Mouse (Mus musculus): Measurements from ENCODE around the gene Cnn2. TPM values are rescaled to one million over a fixed set of nuclear protein-coding genes. Genes with fewer than 3 reads are reported as not detected.
A peak's percentile ranks its signal among the peaks of the same experiment; 100 is the strongest.
"Not testable (repeated sequence)": the region's sequence is repeated elsewhere in the genome, so short reads cannot be mapped to it uniquely, and the experiment has no call there.

The Cnn2 gene
- polyA plus RNA-seq, 1 experiment from 2014 or later = 221 TPM

DNA sequence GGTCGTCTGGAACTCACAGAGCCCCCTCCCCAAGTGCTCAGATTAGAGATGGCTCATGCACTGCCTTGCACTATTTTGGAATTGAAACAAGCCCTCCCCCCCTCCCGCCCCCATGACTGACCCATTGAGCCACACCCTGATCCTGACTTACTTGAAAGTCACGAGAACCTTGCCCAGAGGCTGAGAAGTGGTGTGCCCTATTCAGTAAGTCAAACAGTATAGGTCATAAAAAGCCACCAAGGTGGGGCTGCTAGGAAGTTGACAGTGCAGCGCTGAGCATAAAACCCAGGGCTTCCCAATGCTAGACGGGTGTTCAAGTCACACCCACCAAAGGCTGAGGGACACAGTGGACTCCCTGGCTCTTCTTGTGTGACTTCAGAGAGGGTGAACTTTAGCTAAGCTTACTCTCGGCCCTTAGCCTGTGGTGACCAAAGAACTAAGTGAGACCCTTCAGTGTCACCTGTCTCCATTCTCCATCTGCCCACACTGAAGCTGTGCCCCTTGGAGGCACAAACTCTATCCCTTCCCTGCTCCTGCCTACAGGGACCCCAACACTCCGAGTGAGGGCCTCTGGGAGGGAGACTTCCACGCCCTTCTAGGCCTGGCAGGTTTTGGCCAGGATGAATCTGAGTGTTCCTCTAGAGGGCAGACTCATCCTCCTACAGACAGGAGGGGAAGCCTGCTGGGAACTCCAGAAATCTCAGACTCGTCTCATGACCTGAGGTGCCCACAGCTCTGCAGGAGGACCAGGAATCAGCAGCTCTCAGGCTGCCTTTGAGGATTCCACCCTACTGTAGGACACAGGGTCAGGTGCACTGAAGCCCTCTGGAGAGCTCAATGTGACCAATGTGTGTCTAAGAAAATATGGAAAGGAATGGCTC, 45.4 kb downstream of the Cnn2 start:
- H3K4me3 ChIP-seq (replicated peaks; ENCODE audit: low read depth, low read length) = no peak overlapping the region
- no peaks in the 10 kb centered on the region for H3K27me3 ChIP-seq (ENCODE audit: insufficient read depth, low read length)
- DNase-seq (ENCODE audit: low spot score) = peak; percentile 79
- H3K4me1 ChIP-seq (replicated peaks; ENCODE audit: insufficient read depth, low read length) = peaks cover 13% of the 10 kb centered on the region
- H3K9me3 ChIP-seq (replicated peaks; ENCODE audit: low read length) = no peaks in the 10 kb centered on the region
- TF ChIP-seq CTCF (IDR thresholded peaks at IDR 0.05; ENCODE audit: low read depth) = peak; percentile 74
- ATAC-seq (replicated peaks; ENCODE audit: low FRiP score, low read depth) = 0 out of 2 replicates have a peak, but pooled peaks have one; percentile 23
- H3K9ac ChIP-seq (ENCODE audit: low read depth, low read length) = 0 out of 2 replicates have a peak overlapping the region, but pooled peaks have one; percentile 18
- peak overlapping the region; percentile 62 for H3K27ac ChIP-seq
- WGBS = 30% methylated on average over 9 of the region's 9 CpGs
- no peak overlapping the region for H3K4me2 ChIP-seq (ENCODE audit: low read length)
- H3K36me3 ChIP-seq (ENCODE audit: insufficient read depth, low read length) = peaks cover 42% of the 10 kb centered on the region

DNA sequence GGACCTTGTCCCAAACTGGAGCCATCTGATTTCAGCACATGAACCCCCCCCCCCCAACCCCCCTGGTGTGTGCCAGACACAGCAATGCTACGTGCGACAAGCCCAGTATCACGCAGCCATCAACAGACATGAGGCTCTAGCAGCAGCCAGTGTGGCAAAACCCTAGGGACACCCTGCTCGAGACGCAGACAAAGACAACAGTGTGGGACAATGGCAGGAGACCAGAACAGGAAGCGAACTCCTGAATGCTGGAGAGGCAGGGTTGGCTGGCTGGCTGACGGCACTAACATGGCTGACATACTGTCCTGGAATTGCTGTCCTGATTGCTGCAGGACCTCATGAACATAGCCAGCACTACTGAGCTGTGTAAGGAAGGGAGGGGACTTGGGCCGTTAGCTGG, 46.8 kb downstream of the Cnn2 start:
- WGBS = 77% methylated on average over 8 of the region's 8 CpGs
- no peak overlapping the region for H3K4me3 ChIP-seq (replicated peaks; ENCODE audit: low read depth, low read length)
- no peak overlapping the region for H3K4me2 ChIP-seq (ENCODE audit: low read length)
- no peaks in the 10 kb centered on the region for H3K9me3 ChIP-seq (replicated peaks; ENCODE audit: low read length)
- no peak for TF ChIP-seq CTCF (IDR thresholded peaks at IDR 0.05; ENCODE audit: low read depth)
- peaks cover 13% of the 10 kb centered on the region for H3K4me1 ChIP-seq (replicated peaks; ENCODE audit: insufficient read depth, low read length)
- peak overlapping the region; percentile 31; the same call in 1 of the 2 replicates for H3K27ac ChIP-seq
- ATAC-seq (replicated peaks; ENCODE audit: low FRiP score, low read depth) (no peak), DNase-seq (ENCODE audit: low spot score) (no peak)
- H3K27me3 ChIP-seq (ENCODE audit: insufficient read depth, low read length) = no peaks in the 10 kb centered on the region
- H3K9ac ChIP-seq (ENCODE audit: low read depth, low read length) = no peak overlapping the region
- peaks cover 42% of the 10 kb centered on the region for H3K36me3 ChIP-seq (ENCODE audit: insufficient read depth, low read length)

DNA sequence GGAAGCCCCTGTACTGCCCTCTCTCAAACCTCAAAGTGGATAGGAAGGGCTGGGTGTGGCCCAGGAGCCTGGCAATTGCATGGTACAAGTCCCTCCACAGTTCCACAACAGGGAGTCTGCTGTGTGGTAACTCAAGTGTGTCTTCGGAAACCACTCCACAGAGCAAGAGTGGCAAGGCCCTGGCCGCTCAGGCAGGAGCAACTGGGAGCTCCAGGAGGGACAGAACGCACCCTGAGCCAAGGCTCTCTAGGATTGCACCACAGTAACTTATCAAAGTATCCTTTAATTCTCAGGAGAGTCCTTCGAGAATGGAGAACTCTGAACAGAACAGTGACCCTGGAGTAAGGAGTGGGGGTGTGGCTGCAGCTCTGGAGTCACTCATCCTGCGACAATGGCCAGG, 47.3 kb downstream of the Cnn2 start:
- Histone ChIP-seq H3K4me2 (ENCODE audit: low read length) (no peak overlapping the region), H3K9me3 (replicated peaks; ENCODE audit: low read length) (no peaks in the 10 kb centered on the region), H3K9ac (ENCODE audit: low read depth, low read length) (no peak overlapping the region), H3K36me3 (ENCODE audit: insufficient read depth, low read length) (peaks cover 42% of the 10 kb centered on the region), H3K27me3 (ENCODE audit: insufficient read depth, low read length) (no peaks in the 10 kb centered on the region), H3K4me1 (replicated peaks; ENCODE audit: insufficient read depth, low read length) (peaks cover 13% of the 10 kb centered on the region), H3K27ac (peak overlapping the region; percentile 31; the same call in 1 of the 2 replicates), H3K4me3 (replicated peaks; ENCODE audit: low read depth, low read length) (no peak overlapping the region)
- DNase-seq (ENCODE audit: low spot score) = no peak
- no peak for ATAC-seq (replicated peaks; ENCODE audit: low FRiP score, low read depth)
- WGBS = 91% methylated on average over 5 of the region's 5 CpGs
- no peak for TF ChIP-seq CTCF (IDR thresholded peaks at IDR 0.05; ENCODE audit: low read depth)

DNA sequence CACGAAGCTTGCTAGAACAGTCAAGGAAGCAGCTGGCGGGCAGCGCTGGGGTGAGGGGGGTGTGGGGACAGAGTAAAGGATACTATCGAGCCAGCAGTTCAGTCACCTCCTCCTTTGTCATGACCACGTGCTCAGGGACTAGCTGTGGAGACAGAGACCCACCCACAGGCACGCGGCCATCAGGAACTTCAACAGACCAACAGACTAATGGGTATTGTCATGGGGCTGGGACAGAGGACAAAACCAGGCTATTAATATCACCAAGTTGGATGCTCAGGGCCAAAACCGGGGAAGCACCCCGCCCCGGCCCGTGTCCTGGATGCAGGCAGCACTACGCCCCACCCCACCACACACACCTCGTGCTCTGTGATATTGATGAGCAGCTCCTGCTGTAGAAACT, 48.4 kb downstream of the Cnn2 start:
- no peaks in the 10 kb centered on the region for H3K27me3 ChIP-seq (ENCODE audit: insufficient read depth, low read length)
- H3K9ac ChIP-seq (ENCODE audit: low read depth, low read length) = no peak overlapping the region
- H3K27ac ChIP-seq = no peak overlapping the region
- no peaks in the 10 kb centered on the region for H3K9me3 ChIP-seq (replicated peaks; ENCODE audit: low read length)
- no peak for TF ChIP-seq CTCF (IDR thresholded peaks at IDR 0.05; ENCODE audit: low read depth)
- peaks cover 42% of the 10 kb centered on the region for H3K36me3 ChIP-seq (ENCODE audit: insufficient read depth, low read length)
- WGBS = 92% methylated on average over 13 of the region's 13 CpGs
- no peak for DNase-seq (ENCODE audit: low spot score)
- no peak for ATAC-seq (replicated peaks; ENCODE audit: low FRiP score, low read depth)
- peaks cover 13% of the 10 kb centered on the region for H3K4me1 ChIP-seq (replicated peaks; ENCODE audit: insufficient read depth, low read length)
- no peak overlapping the region for H3K4me2 ChIP-seq (ENCODE audit: low read length)
- H3K4me3 ChIP-seq (replicated peaks; ENCODE audit: low read depth, low read length) = no peak overlapping the region

DNA sequence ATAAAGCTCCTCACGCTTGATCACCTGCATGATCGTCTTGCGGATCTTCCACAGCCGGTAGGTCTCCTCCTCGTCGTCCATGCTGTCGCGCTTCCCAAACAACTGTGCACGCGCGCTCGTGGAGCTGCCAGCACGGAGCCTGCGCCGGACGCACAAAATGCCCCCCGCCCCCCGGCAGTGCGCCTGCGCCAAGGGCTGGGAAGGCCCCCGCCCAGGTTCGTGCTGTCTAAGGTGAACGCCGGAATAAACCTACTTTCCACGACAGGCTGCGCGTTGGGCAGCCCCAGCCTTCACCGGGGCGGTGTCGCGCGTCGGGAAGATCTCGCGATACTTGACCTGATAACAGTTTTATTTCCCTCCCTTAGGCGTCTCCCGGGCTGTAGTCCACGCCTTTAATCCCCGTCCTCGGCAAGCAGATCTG, 51.2 kb downstream of the Cnn2 start, which contains the start of gene Polr2e:
TSS of gene Polr2e (minus strand) at position 237 of the 421 bp plus-strand sequence.
- DNase-seq (ENCODE audit: low spot score) (peak; percentile 98), ATAC-seq (replicated peaks; ENCODE audit: low FRiP score, low read depth) (peak; percentile 96)

DNA sequence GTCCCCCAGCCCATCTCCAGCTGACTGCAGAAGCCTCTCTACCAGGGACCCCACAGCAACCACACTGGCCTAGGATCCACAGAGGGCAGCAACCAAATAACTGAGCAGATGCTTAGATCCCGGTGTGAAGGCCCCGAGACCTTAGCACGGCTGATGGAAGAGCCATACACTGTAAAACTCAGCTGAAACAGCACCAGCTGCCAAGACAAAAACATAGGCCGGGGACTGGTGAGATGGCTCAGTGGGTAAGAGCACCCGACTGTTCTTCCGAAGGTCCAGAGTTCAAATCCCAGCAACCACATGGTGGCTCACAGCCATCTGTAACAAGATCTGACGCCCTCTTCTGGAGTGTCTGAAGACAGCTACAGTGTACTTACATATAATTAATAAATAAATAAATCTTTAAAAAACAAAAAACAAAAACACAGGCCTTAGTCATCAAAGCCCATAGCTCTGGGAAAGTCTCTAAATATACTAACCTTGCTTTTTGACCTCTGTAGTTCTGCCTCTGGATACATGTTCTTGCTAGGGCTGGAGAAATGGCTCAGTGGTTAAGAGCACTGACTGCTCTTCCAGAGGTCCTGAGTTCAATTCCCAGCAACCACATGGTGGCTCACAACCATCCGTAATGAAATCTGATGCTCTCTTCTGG, 53.2 kb downstream of the Cnn2 start:
- H3K36me3 ChIP-seq (ENCODE audit: insufficient read depth, low read length) = peaks cover 20% of the 10 kb centered on the region
- 88% methylated on average over 8 of the region's 8 CpGs for WGBS
- H3K4me2 ChIP-seq (ENCODE audit: low read length); ATAC-seq (replicated peaks; ENCODE audit: low FRiP score, low read depth); H3K9ac ChIP-seq (ENCODE audit: low read depth, low read length); H3K4me1 ChIP-seq (replicated peaks; ENCODE audit: insufficient read depth, low read length); H3K27me3 ChIP-seq (ENCODE audit: insufficient read depth, low read length); H3K9me3 ChIP-seq (replicated peaks; ENCODE audit: low read length); H3K27ac ChIP-seq; DNase-seq (ENCODE audit: low spot score); H3K4me3 ChIP-seq (replicated peaks; ENCODE audit: low read depth, low read length): not testable (repeated sequence)

More for the DNA sequence above, 51.2 kb downstream of the Cnn2 start, which contains the start of gene Polr2e:
- H3K4me3 ChIP-seq (replicated peaks; ENCODE audit: low read depth, low read length) = peak within 1 kb of the TSS; percentile 72
- peak within 1 kb of the TSS; percentile 79 for H3K9ac ChIP-seq (ENCODE audit: low read depth, low read length)
- H3K36me3 ChIP-seq (ENCODE audit: insufficient read depth, low read length) = peaks cover 38% of the 10 kb centered on the region
- peaks cover 9% of the 10 kb centered on the region for H3K4me1 ChIP-seq (replicated peaks; ENCODE audit: insufficient read depth, low read length)
- H3K27me3 ChIP-seq (ENCODE audit: insufficient read depth, low read length) = no peaks in the 10 kb centered on the region
- peak within 1 kb of the TSS; percentile 74 for H3K4me2 ChIP-seq (ENCODE audit: low read length)
- no peak for TF ChIP-seq CTCF (IDR thresholded peaks at IDR 0.05; ENCODE audit: low read depth)
- H3K9me3 ChIP-seq (replicated peaks; ENCODE audit: low read length) = no peaks in the 10 kb centered on the region
- under 1% methylated on average over 40 of the region's 40 CpGs for WGBS
- peak within 1 kb of the TSS; percentile 62 for H3K27ac ChIP-seq
